Mouse (Mus musculus) CH12.LX (cell line): ENCODE data around the gene Gm49383. TPM values are rescaled to one million over a fixed set of nuclear protein-coding genes. Genes with fewer than 3 reads are reported as not detected.

Experiments used
- DNase-seq: peaks from one replicate; pipeline ENCODE4 v3.0.0-alpha.2; 2013; ENCODE audit errors: extremely low read depth
- H3K27ac ChIP-seq: 2 replicates; pipeline ENCODE4 v1.5.1; 2012; ENCODE audit warnings: low read depth, mild to moderate bottlenecking, control low read depth, moderate library complexity; ENCODE audit not compliant: insufficient read depth
- H3K27me3 ChIP-seq: replicated peaks from 2 replicates; pipeline ENCODE3; 2012; ENCODE audit warnings: inconsistent platforms
- H3K36me3 ChIP-seq, 2 experiments: replicated peaks in 1 of 2; 2 replicates each; pipeline versions ENCODE3 to v1.6.1; 2012; ENCODE audit warnings: inconsistent platforms in 1 of 2, low read length in 1 of 2, mild to moderate bottlenecking in 1 of 2, mixed read lengths in 1 of 2, moderate library complexity in 1 of 2; ENCODE audit not compliant: control insufficient read depth in 1 of 2, insufficient read depth in 1 of 2
- H3K4me1 ChIP-seq, 2 experiments: 2 replicates each; pipeline ENCODE4 v1.6.1; 2012; ENCODE audit warnings: inconsistent platforms in 1 of 2, moderate library complexity in 1 of 2; ENCODE audit not compliant: insufficient read depth in 2 of 2, control insufficient read depth in 1 of 2
- H3K4me2 ChIP-seq: 2 replicates; pipeline ENCODE4 v1.6.1; 2012; ENCODE audit warnings: low read depth, mild to moderate bottlenecking, control low read depth; ENCODE audit not compliant: poor library complexity, insufficient read depth, severe bottlenecking
- H3K4me3 ChIP-seq, 3 experiments: fragments of 150-350 bp in 1 of 3; sonication (generic) in 1 of 3; replicated peaks in 1 of 3; 2 replicates each; pipeline versions ENCODE3 to v1.5.1; 2011 to 2012; ENCODE audit warnings: low read depth in 2 of 3, low read length in 2 of 3, mild to moderate bottlenecking in 2 of 3, moderate library complexity in 2 of 3, control low read depth in 1 of 3, improper control_type of control experiment in 1 of 3, inconsistent platforms in 1 of 3, mixed read lengths in 1 of 3; ENCODE audit not compliant: poor library complexity in 1 of 3
- H3K79me2 ChIP-seq: replicated peaks from 2 replicates; pipeline ENCODE4 v1.6.1; 2012; ENCODE audit warnings: mild to moderate bottlenecking, moderate library complexity; ENCODE audit not compliant: control insufficient read depth, poor library complexity, insufficient read depth, severe bottlenecking; ENCODE audit errors: extremely low read depth
- H3K9ac ChIP-seq: 2 replicates; pipeline ENCODE4 v1.6.1; 2012; ENCODE audit warnings: low read depth, mild to moderate bottlenecking, control low read depth, moderate library complexity; ENCODE audit not compliant: insufficient read depth
- H3K9me3 ChIP-seq: replicated peaks from 2 replicates; pipeline ENCODE3; 2012; ENCODE audit warnings: low read length, inconsistent platforms, mixed read lengths
- BHLHE40 ChIP-seq: IDR thresholded peaks from 2 replicates; pipeline ENCODE4 v1.6.1; 2011; ENCODE audit warnings: mild to moderate bottlenecking, low read depth, low read length, improper control_type of control experiment
- CHD2 ChIP-seq: IDR thresholded peaks from 2 replicates; pipeline ENCODE4 v1.6.1; 2011; ENCODE audit warnings: low read length, improper control_type of control experiment
- CTCF ChIP-seq, 2 experiments: IDR thresholded peaks in 1 of 2; conservative IDR thresholded peaks in 1 of 2; 2 replicates each; pipeline ENCODE4 v1.5.1; 2011 to 2012; ENCODE audit warnings: low read depth in 2 of 2, low read length in 2 of 2, improper control_type of control experiment in 1 of 2, inconsistent platforms in 1 of 2, mild to moderate bottlenecking in 1 of 2, moderate library complexity in 1 of 2
- E2F4 ChIP-seq: IDR thresholded peaks from 2 replicates; pipeline ENCODE4 v1.6.1; 2011; ENCODE audit warnings: low read depth, low read length, improper control_type of control experiment; ENCODE audit not compliant: insufficient replicate concordance
- GABPA ChIP-seq: IDR thresholded peaks from 2 replicates; pipeline ENCODE4 v1.6.1; 2012; ENCODE audit warnings: low read depth, low read length, improper control_type of control experiment, inconsistent platforms; ENCODE audit not compliant: insufficient replicate concordance
- KAT2A ChIP-seq: IDR thresholded peaks from 2 replicates; pipeline ENCODE4 v1.6.1; 2012; ENCODE audit warnings: low read length, improper control_type of control experiment, inconsistent platforms; ENCODE audit not compliant: insufficient replicate concordance
- MAFK ChIP-seq: IDR thresholded peaks from 2 replicates; pipeline ENCODE4 v1.6.1; 2011; ENCODE audit warnings: low read length, improper control_type of control experiment; ENCODE audit not compliant: insufficient replicate concordance
- MAX ChIP-seq: IDR thresholded peaks from 2 replicates; pipeline ENCODE4 v1.6.1; 2011; ENCODE audit warnings: low read length, improper control_type of control experiment
- MAZ ChIP-seq: IDR thresholded peaks from 2 replicates; pipeline ENCODE4 v1.6.1; 2012; ENCODE audit warnings: low read depth, mild to moderate bottlenecking, inconsistent platforms, low read length, improper control_type of control experiment, moderate library complexity
- MEF2A ChIP-seq: IDR thresholded peaks from 2 replicates; pipeline ENCODE4 v1.6.1; 2014; ENCODE audit warnings: low read depth, mild to moderate bottlenecking, inconsistent platforms, low read length, improper control_type of control experiment, borderline replicate concordance
- MXI1 ChIP-seq: IDR thresholded peaks from 2 replicates; pipeline ENCODE4 v1.6.1; 2011; ENCODE audit warnings: mild to moderate bottlenecking, low read depth, low read length, improper control_type of control experiment
- POLR2A ChIP-seq: IDR thresholded peaks from 2 replicates; pipeline ENCODE4 v1.6.1; 2011; ENCODE audit warnings: low read depth, mild to moderate bottlenecking, improper control_type of control experiment, low read length
- POLR2AphosphoS2 ChIP-seq: IDR thresholded peaks from 2 replicates; pipeline ENCODE4 v1.6.1; 2011; ENCODE audit warnings: low read depth, low read length, improper control_type of control experiment
- SIN3A ChIP-seq: IDR thresholded peaks from 2 replicates; pipeline ENCODE4 v1.6.1; 2012; ENCODE audit warnings: low read length, improper control_type of control experiment, inconsistent platforms
- TBP ChIP-seq: conservative IDR thresholded peaks from 2 replicates; pipeline ENCODE4 v1.6.1; 2011; ENCODE audit warnings: low read depth, low read length, improper control_type of control experiment
- TCF12 ChIP-seq: IDR thresholded peaks from 2 replicates; pipeline ENCODE4 v1.6.1; 2014; ENCODE audit warnings: low read depth, mild to moderate bottlenecking, inconsistent platforms, low read length, improper control_type of control experiment
- UBTF ChIP-seq: IDR thresholded peaks from 2 replicates; pipeline ENCODE4 v1.6.1; 2012; ENCODE audit warnings: low read depth, mild to moderate bottlenecking, inconsistent platforms, low read length, improper control_type of control experiment, moderate library complexity
- USF1 ChIP-seq: IDR thresholded peaks from 2 replicates; pipeline ENCODE4 v1.6.1; 2014; ENCODE audit warnings: low read depth, mild to moderate bottlenecking, inconsistent platforms, low read length, improper control_type of control experiment
- USF2 ChIP-seq: conservative IDR thresholded peaks from 2 replicates; pipeline ENCODE4 v1.6.1; 2011; ENCODE audit warnings: low read depth, low read length, improper control_type of control experiment
- ZC3H11A ChIP-seq: IDR thresholded peaks from 2 replicates; pipeline ENCODE4 v1.6.1; 2012; ENCODE audit warnings: low read depth, mild to moderate bottlenecking, inconsistent platforms, low read length, improper control_type of control experiment
- ZNF384 ChIP-seq: IDR thresholded peaks from 2 replicates; pipeline ENCODE4 v1.6.1; 2012; ENCODE audit warnings: low read depth, low read length, improper control_type of control experiment, inconsistent platforms
- dilution Hi-C: fragments of 300-500 bp; cut with MboI; formaldehyde crosslinking; loops from 2 replicates; pipeline ENCODE4 v1.14.3; 2020; ENCODE audit warnings: low sequenced_read_pairs; ENCODE audit not compliant: extremely low pct_unique_long_range_greater_than_20kb, extremely low pct_ligation_motif_present
- in situ Hi-C: fragments of 300-500 bp; cut with MboI; formaldehyde crosslinking; loops from 3 replicates; pipeline ENCODE4 v1.14.3; 2019; ENCODE audit warnings: low sequenced_read_pairs, low pct_ligation_motif_present, low pct_unique_long_range_greater_than_20kb, mixed read lengths
- polyA plus RNA-seq: library from polyadenylated mRNA; unstranded; fragments of >175 nt; gene quantifications from 2 replicates; pipeline ENCODE4 v1.2.1, GENCODE M21; 2012; ENCODE audit warnings: low read depth; ENCODE audit not compliant: insufficient read length
- total RNA-seq, 2 experiments: library from RNA; depleted of rRNA; stranded (reverse); fragments of 300-350 nt in 1 of 2; fragments of >200 nt in 1 of 2; gene quantifications; 2 replicates each; pipeline ENCODE4 v1.2.3; 2012 to 2014

Gene Gm49383
- total and polyA plus RNA-seq, 3 experiments = 19.1 to 52.1 (median 21.3) TPM

- Histone ChIP-seq H3K4me1 (peaks cover 2 to 26% of the 10 kb centered on the region in 2 experiments; a peak in 3 of 4 replicates), H3K9ac (no peak within 1 kb of the TSS), H3K27ac (no peak within 1 kb of the TSS), H3K4me2 (no peak within 1 kb of the TSS), H3K36me3 (peaks cover 38 to 75% of the 10 kb centered on the region in 2 experiments), H3K27me3 (no peaks in the 10 kb centered on the region), H3K9me3 (no peaks in the 10 kb centered on the region), H3K4me3 (no peak within 1 kb of the TSS), H3K79me2 (peaks cover 4% of the 10 kb centered on the region)
- TF ChIP-seq USF1 = peak; percentile 2; the same call in 1 of the 2 replicates
- TF ChIP-seq ZC3H11A = no peak
- no peak for TF ChIP-seq MAFK
- DNase-seq = peak; percentile 65
- dilution Hi-C loops = no loop called here
- in situ Hi-C loops = loop anchor here (25.0 kb wide), 2 partner anchors 383 to 483 kb away; partner anchors contain the start of genes Sos2 and Vcpkmt
Measured at GRCm38 (mm10) chr12:69204052-69204833, 7.3 kb upstream of the Gm49383 start, which contains the start of gene Gm49384. Gm49384 (minus strand) TSS chr12:69204267.

GRCm38 (mm10) chr12:69198985-69199384 is 2.1 kb upstream of the Gm49383 start:
- DNase-seq = no peak
- no peak for TF ChIP-seq MEF2A
- TF ChIP-seq KAT2A = no peak
- no peak for TF ChIP-seq POLR2A
- no peak for TF ChIP-seq CTCF (conservative IDR thresholded peaks at IDR 0.05 in 1 of 2, IDR thresholded peaks at IDR 0.05 in 1 of 2; ENCODE audit: low read depth in 2 of 2, low read length in 2 of 2)
- TF ChIP-seq MAZ = no peak
- TF ChIP-seq TCF12 = no peak
- TF ChIP-seq GABPA = no peak
- TF ChIP-seq ZC3H11A = no peak
- Histone ChIP-seq H3K27ac (no peak overlapping the region), H3K79me2 (peaks cover 35% of the 10 kb centered on the region), H3K9ac (no peak overlapping the region), H3K4me2 (0 out of 2 replicates have a peak overlapping the region, but pooled peaks have one; percentile 1), H3K9me3 (no peaks in the 10 kb centered on the region), H3K4me1 (peaks cover 7 to 24% of the 10 kb centered on the region in 2 experiments; a peak in 3 of 4 replicates), H3K27me3 (no peaks in the 10 kb centered on the region), H3K36me3 (peaks cover 29 to 47% of the 10 kb centered on the region in 2 experiments), H3K4me3 (peak overlapping the region in 2 of 3 experiments; percentile 91 to 98)
- dilution Hi-C loops = no loop called here
- in situ Hi-C loops = no loop called here

- peak within 1 kb of the TSS; percentile 91 to 98 (median 97) for H3K4me3 ChIP-seq
- H3K4me1 ChIP-seq = peaks cover 6 to 23% of the 10 kb centered on the region in 2 experiments; a peak in 3 of 4 replicates
- H3K27me3 ChIP-seq = no peaks in the 10 kb centered on the region
- in situ Hi-C loops (no loop called here), dilution Hi-C loops (no loop called here)
- H3K9ac ChIP-seq = peak within 1 kb of the TSS; percentile 61
- peaks cover 41% of the 10 kb centered on the region for H3K79me2 ChIP-seq
- H3K4me2 ChIP-seq = peak within 1 kb of the TSS; percentile 91
- TF ChIP-seq POLR2AphosphoS2 (no peak), E2F4 (no peak), MAFK (no peak), CHD2 (peak; percentile 49; the same call in 1 of the 2 replicates), MAX (0 out of 2 replicates have a peak, but pooled peaks have one; percentile 23), ZNF384 (no peak), MXI1 (peak; percentile 87), USF2 (no peak), TBP (no peak), SIN3A (peak; percentile 96), POLR2A (0 out of 2 replicates have a peak, but pooled peaks have one; percentile 20), UBTF (no peak; the same call in 1 of the 2 replicates), BHLHE40 (peak; percentile 10; the same call in 1 of the 2 replicates)
- H3K9me3 ChIP-seq = no peaks in the 10 kb centered on the region
- peaks cover 26 to 40% of the 10 kb centered on the region in 2 experiments for H3K36me3 ChIP-seq
- peak within 1 kb of the TSS; percentile 84 for H3K27ac ChIP-seq
- DNase-seq = peak; percentile 67
Measured at GRCm38 (mm10) chr12:69198164-69198535, 1.2 kb upstream of the Gm49383 start, which contains the start of gene Dnaaf2. Dnaaf2 (minus strand) TSS chr12:69198429.
